Mouse (Mus musculus) forebrain, embryonic 11.5 days (tissue): Measurements from ENCODE around the gene Tnrc18. TPM values are rescaled to one million over a fixed set of nuclear protein-coding genes. Genes with fewer than 3 reads are reported as not detected.

ENCODE experiments used
- ATAC-seq: fragments of 200-750 bp; cut with Nextera tagmentation; replicated peaks from 2 replicates; pipeline ENCODE4 v1.8.0; 2017; ENCODE audit warnings: moderate TSS enrichment; ENCODE audit not compliant: low FRiP score
- DNase-seq: peaks from one replicate; pipeline ENCODE4 v3.0.0-alpha.2; 2017; ENCODE audit warnings: low spot score
- H3K27ac ChIP-seq: fragments of 300-500 bp; sonication (generic); 2 replicates; pipeline ENCODE4 v1.5.1; 2014; ENCODE audit warnings: low read depth, low read length
- H3K27me3 ChIP-seq: fragments of 300-500 bp; sonication (generic); 2 replicates; pipeline ENCODE4 v1.6.1; 2014; ENCODE audit warnings: mild to moderate bottlenecking, low read length, mixed read lengths; ENCODE audit not compliant: control insufficient read depth, insufficient read depth
- H3K36me3 ChIP-seq: fragments of 300-500 bp; sonication (generic); 2 replicates; pipeline ENCODE4 v1.6.1; 2014; ENCODE audit warnings: mild to moderate bottlenecking, low read length, moderate library complexity, mixed read lengths; ENCODE audit not compliant: control insufficient read depth, insufficient read depth
- H3K4me1 ChIP-seq: fragments of 300-500 bp; sonication (generic); replicated peaks from 2 replicates; pipeline ENCODE4 v1.6.1; 2014; ENCODE audit warnings: low read length, mixed read lengths; ENCODE audit not compliant: control insufficient read depth, insufficient read depth
- H3K4me2 ChIP-seq: fragments of 300-500 bp; sonication (generic); 2 replicates; pipeline ENCODE4 v1.6.1; 2014; ENCODE audit warnings: low read depth, mild to moderate bottlenecking, low read length, moderate library complexity, mixed read lengths; ENCODE audit not compliant: severe bottlenecking
- H3K4me3 ChIP-seq: fragments of 300-500 bp; sonication (generic); 2 replicates; pipeline ENCODE4 v1.5.1; 2014; ENCODE audit warnings: low read depth, low read length
- H3K9ac ChIP-seq: fragments of 300-500 bp; sonication (generic); 2 replicates; pipeline ENCODE4 v1.6.1; 2014; ENCODE audit warnings: low read length
- H3K9me3 ChIP-seq: fragments of 300-500 bp; sonication (generic); 2 replicates; pipeline ENCODE4 v1.6.1; 2016; ENCODE audit warnings: low read length, mixed read lengths; ENCODE audit not compliant: control insufficient read depth
- WGBS: fragments of 180-500 bp; shearing (Covaris S2); extraction: QIAGEN DNeasy Blood & Tissue Kit; methylation state at CpG from one replicate; pipeline ENCODE4 v1.1.7; 2014; 5-methylcytosine and 5-hydroxymethylcytosine counted together
- polyA plus RNA-seq: library from polyadenylated mRNA; unstranded; fragments of >200 nt; fragmentation: Nextera tagmentation; extraction: Ambion mirVana; gene quantifications from 2 replicates; pipeline ENCODE4 v1.2.1, GENCODE M21; 2014

Gene Tnrc18
- polyA plus RNA-seq, 1 experiment from 2014 or later, result 55.2 TPM

DNA sequence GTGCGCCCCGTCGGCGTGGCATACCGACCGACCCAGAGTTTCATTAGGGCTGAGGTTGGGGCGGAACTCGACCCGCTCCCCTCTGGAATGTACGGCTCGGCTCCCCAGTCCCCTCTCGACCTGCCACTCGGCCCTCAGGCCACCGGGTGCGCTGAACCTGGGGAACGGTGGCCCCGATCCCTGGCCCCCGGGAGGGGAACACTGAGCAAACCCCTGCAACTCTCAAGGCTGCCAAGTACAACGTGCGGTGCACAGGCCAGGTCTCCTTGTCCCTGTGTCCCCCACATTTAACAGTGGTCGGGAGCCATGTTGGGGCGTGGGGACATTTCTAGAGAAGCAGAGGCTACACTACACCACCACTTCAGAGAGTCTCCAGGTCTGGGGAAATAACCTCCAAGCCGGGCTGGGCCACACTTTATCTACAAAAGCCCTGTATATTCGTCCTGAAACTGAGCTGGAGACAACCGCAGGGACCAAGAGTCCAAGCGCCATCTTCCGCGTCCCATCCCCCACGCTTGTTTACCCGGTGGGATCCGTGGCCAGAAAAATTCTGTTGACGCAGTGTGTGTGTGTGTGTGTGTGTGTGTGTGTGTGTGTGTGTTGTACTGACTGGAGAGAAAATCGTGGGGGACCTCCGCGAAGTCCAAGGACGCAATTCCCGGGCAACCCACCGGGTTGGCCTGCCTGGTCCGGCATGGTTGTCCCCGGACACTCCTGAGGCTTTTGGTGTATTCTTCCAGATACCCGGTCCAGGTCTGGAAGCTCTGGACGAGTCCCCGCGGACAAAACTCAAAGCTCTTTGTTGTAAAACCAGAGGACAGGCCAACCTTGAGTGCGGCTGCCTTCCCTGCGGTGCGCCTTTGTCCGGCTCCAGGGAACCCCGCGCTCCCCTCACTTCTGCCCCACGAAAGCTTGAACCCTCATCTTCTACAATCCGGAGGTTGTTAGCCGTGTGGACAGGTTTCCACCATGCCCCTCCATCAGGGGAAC is 3.1 kb upstream of the Tnrc18 start:
- peak overlapping the region; percentile 100 for H3K9ac ChIP-seq
- H3K9me3 ChIP-seq, result no peaks in the 10 kb centered on the region
- peak; percentile 86 for DNase-seq
- peak overlapping the region; percentile 96 for H3K4me2 ChIP-seq
- under 1% methylated on average over 53 of the region's 53 CpGs for WGBS
- no peaks in the 10 kb centered on the region for H3K36me3 ChIP-seq
- H3K4me1 ChIP-seq, result peaks cover 18% of the 10 kb centered on the region
- H3K4me3 ChIP-seq, result peak overlapping the region; percentile 87
- H3K27ac ChIP-seq, result peak overlapping the region; percentile 100
- H3K27me3 ChIP-seq, result no peaks in the 10 kb centered on the region
- ATAC-seq, result no peak

- no peaks in the 10 kb centered on the region for H3K9me3 ChIP-seq
- H3K4me3 ChIP-seq, result peak overlapping the region; percentile 87
- ATAC-seq (peak; percentile 31), DNase-seq (peak; percentile 89)
- peak overlapping the region; percentile 100 for H3K9ac ChIP-seq
- peaks cover 13% of the 10 kb centered on the region for H3K4me1 ChIP-seq
- H3K4me2 ChIP-seq, result peak overlapping the region; percentile 96
- under 1% methylated on average over 36 of the region's 36 CpGs for WGBS
- H3K36me3 ChIP-seq, result no peaks in the 10 kb centered on the region
- no peaks in the 10 kb centered on the region for H3K27me3 ChIP-seq
- H3K27ac ChIP-seq, result peak overlapping the region; percentile 100
Measured at GRCm38 (mm10) chr5:142819385-142820275, 2.2 kb upstream of the Tnrc18 start.

GRCm38 (mm10) chr5:142818435-142819360 is 1.2 kb upstream of the Tnrc18 start:
- WGBS, result under 1% methylated on average over 43 of the region's 43 CpGs
- H3K27ac ChIP-seq, result peak overlapping the region; percentile 100
- H3K36me3 ChIP-seq, result no peaks in the 10 kb centered on the region; the same call in 1 of the 2 replicates
- H3K9me3 ChIP-seq, result no peaks in the 10 kb centered on the region
- peak overlapping the region; percentile 100 for H3K9ac ChIP-seq
- peaks cover 5% of the 10 kb centered on the region; the same call in 1 of the 2 replicates for H3K4me1 ChIP-seq
- H3K4me3 ChIP-seq, result peak overlapping the region; percentile 87
- peak overlapping the region; percentile 96 for H3K4me2 ChIP-seq
- no peaks in the 10 kb centered on the region for H3K27me3 ChIP-seq
- peak; percentile 16; the same call in 1 of the 2 replicates for ATAC-seq
- peak; percentile 91 for DNase-seq

DNA sequence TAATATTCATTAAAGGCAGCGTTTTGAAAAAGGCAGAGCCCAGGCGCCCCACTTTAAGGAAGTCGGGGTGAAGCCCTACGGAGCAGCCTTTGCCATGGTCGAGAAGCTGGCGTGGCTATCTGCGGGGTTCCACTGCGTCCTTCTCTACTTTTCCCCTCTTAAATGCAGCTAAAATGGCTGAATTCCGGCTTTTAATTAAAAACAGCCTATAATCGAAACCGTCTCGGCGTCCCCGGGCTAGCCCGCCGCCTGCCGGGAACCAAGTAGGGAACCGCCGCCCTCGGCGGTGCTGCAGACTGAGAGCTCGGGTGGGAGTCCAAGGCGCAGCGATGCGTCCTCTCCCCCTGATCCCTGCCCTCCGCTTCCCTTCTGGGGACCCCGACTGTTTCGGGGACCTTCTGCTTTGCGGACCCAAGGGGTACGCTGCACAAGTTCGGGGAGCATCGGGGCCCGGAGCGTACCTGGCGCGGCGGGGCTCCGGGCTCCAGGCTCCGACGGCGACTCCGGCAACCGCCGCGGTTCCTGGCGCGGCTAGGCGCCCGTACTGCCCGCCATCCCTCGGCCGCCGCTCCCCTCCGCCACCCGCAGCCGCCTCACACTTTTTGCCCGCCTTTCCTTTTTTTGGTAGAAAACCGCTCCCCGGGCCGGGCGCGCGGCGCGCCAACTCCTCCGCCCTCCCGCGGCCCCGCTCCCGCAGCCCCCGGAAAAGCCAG is 495 bp downstream of the Tnrc18 start:
- peak overlapping the region; percentile 87 for H3K4me3 ChIP-seq
- peaks cover 7% of the 10 kb centered on the region for H3K4me1 ChIP-seq
- peak overlapping the region; percentile 100 for H3K9ac ChIP-seq
- peak overlapping the region; percentile 100 for H3K27ac ChIP-seq
- H3K27me3 ChIP-seq, result no peaks in the 10 kb centered on the region
- ATAC-seq (no peak; the same call in 1 of the 2 replicates), DNase-seq (peak; percentile 88)
- H3K36me3 ChIP-seq, result no peaks in the 10 kb centered on the region; the same call in 1 of the 2 replicates
- under 1% methylated on average over 71 of the region's 71 CpGs for WGBS
- no peaks in the 10 kb centered on the region for H3K9me3 ChIP-seq
- peak overlapping the region; percentile 96 for H3K4me2 ChIP-seq

GRCm38 (mm10) chr5:142816031-142816810 is 1.2 kb downstream of the Tnrc18 start:
- H3K27ac ChIP-seq, result peak overlapping the region; percentile 100
- DNase-seq (peak; percentile 71), ATAC-seq (no peak)
- H3K4me2 ChIP-seq, result peak overlapping the region; percentile 96
- no peaks in the 10 kb centered on the region for H3K9me3 ChIP-seq
- peak overlapping the region; percentile 87 for H3K4me3 ChIP-seq
- H3K27me3 ChIP-seq, result no peaks in the 10 kb centered on the region
- peaks cover 15% of the 10 kb centered on the region for H3K4me1 ChIP-seq
- no peaks in the 10 kb centered on the region; the same call in 1 of the 2 replicates for H3K36me3 ChIP-seq
- 0% methylated on average over 39 of the region's 39 CpGs for WGBS
- peak overlapping the region; percentile 100 for H3K9ac ChIP-seq

GRCm38 (mm10) chr5:142815421-142816001 is 2.0 kb downstream of the Tnrc18 start:
- Histone ChIP-seq H3K4me2 (peak overlapping the region; percentile 96), H3K4me3 (peak overlapping the region; percentile 87), H3K36me3 (no peaks in the 10 kb centered on the region; the same call in 1 of the 2 replicates), H3K27ac (peak overlapping the region; percentile 100), H3K27me3 (no peaks in the 10 kb centered on the region), H3K9ac (peak overlapping the region; percentile 100), H3K4me1 (peaks cover 22% of the 10 kb centered on the region), H3K9me3 (no peaks in the 10 kb centered on the region)
- DNase-seq (peak; percentile 68), ATAC-seq (no peak)
- WGBS, result under 1% methylated on average over 30 of the region's 30 CpGs
